Mouse (Mus musculus): ENCODE measurements at regions not wholly inside any gene's neighbourhood (a gene's known extent, or its start where the extent isn't known, plus 50 kb on each side); places are given as distances from the start of the nearest gene placed in this dataset.

GRCm38 (mm10) chr4:32183791-32184190, 54.8 kb upstream of the Bach2 start:
- no peak for DNase-seq

GRCm38 (mm10) chr4:32185986-32186385, 52.6 kb upstream of the Bach2 start:
- DNase-seq = no peak

GRCm38 (mm10) chr4:32187154-32187553, 51.5 kb upstream of the Bach2 start:
- no peak for DNase-seq

GRCm38 (mm10) chr4:32188076-32188475, 50.5 kb upstream of the Bach2 start:
- no peak for DNase-seq

GRCm38 (mm10) chr4:32188752-32189415, 49.7 kb upstream of the Bach2 start:
- DNase-seq = no peak
